Mouse (Mus musculus) hindbrain, postnatal 0 days (tissue): ENCODE measurements at regions not wholly inside any gene's neighbourhood (a gene's known extent, or its start where the extent isn't known, plus 50 kb on each side); places are given as distances from the start of the nearest gene placed in this dataset.

Source experiments
- ATAC-seq: fragments of 200-750 bp; cut with Nextera tagmentation; 2 replicates; pipeline ENCODE4 v1.8.0; 2017; ENCODE audit warnings: mild to moderate bottlenecking, moderate TSS enrichment, moderate library complexity
- DNase-seq: peaks from one replicate; pipeline ENCODE4 v3.0.0-alpha.2; 2015; ENCODE audit warnings: low spot score
- H3K27ac ChIP-seq: fragments of 300-500 bp; sonication (generic); 2 replicates; pipeline ENCODE4 v1.5.1; 2014; ENCODE audit warnings: mild to moderate bottlenecking
- H3K27me3 ChIP-seq: fragments of 300-500 bp; sonication (generic); 2 replicates; pipeline ENCODE4 v1.6.1; 2014; ENCODE audit warnings: low read length, mixed read lengths; ENCODE audit not compliant: insufficient read depth
- H3K36me3 ChIP-seq: fragments of 300-500 bp; sonication (generic); 2 replicates; pipeline ENCODE4 v1.6.1; 2014; ENCODE audit warnings: low read length, mixed read lengths; ENCODE audit not compliant: insufficient read depth
- H3K4me1 ChIP-seq: fragments of 300-500 bp; sonication (generic); 2 replicates; pipeline ENCODE4 v1.6.1; 2014; ENCODE audit warnings: antibody characterized with exemption, low read length, mixed read lengths; ENCODE audit not compliant: insufficient read depth
- H3K4me2 ChIP-seq: fragments of 300-500 bp; sonication (generic); 2 replicates; pipeline ENCODE4 v1.6.1; 2014; ENCODE audit warnings: low read depth, mild to moderate bottlenecking, low read length, moderate library complexity, mixed read lengths
- H3K4me3 ChIP-seq: fragments of 300-500 bp; sonication (generic); 2 replicates; pipeline ENCODE4 v1.5.1; 2014; ENCODE audit warnings: low read length
- H3K9ac ChIP-seq: fragments of 300-500 bp; sonication (generic); replicated peaks from 2 replicates; pipeline ENCODE4 v1.6.1; 2014; ENCODE audit warnings: mild to moderate bottlenecking, low read length, moderate library complexity, mixed read lengths
- H3K9me3 ChIP-seq: fragments of 300-500 bp; sonication (generic); 2 replicates; pipeline ENCODE4 v1.6.1; 2016; ENCODE audit warnings: low read length, mixed read lengths
- CTCF ChIP-seq: IDR thresholded peaks from 2 replicates; pipeline ENCODE4 v1.5.1; 2016; ENCODE audit warnings: antibody characterized with exemption, control low read depth, low read depth
- WGBS: fragments of 180-500 bp; shearing (Covaris S2); extraction: QIAGEN DNeasy Blood & Tissue Kit; methylation state at CpG from one replicate; pipeline ENCODE4 v1.1.7; 2014; 5-methylcytosine and 5-hydroxymethylcytosine counted together

DNA sequence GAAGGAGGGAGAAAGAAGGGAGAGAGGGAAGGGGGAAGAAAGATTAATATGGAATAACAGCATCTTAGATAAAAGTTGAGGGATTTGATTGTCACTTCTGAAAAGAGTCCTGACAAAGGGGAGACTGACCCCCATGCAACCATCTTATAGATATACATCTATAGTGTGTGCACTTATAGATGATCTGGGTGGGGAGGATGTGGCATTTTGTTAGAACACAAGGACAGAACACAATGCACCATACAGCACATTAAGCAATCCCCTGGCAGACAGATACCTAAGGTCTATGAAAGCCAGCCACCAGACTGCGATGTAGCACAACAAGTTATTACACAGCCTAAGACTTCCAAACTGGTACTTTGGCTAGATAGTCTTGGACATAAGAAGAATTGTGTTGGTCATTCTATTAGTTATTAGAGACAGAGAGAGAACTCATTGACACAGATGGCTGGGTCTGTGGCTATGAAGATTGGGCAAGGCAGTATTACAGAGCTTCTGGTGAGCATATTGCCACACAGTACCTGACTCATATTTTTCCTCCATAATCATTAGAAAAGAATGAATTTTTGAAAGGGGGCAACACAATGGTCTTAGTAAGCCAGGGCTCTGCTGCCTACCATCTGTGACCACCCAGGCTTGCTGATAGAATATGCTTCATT, 126.3 kb upstream of the Itgb1 start:
- no peak overlapping the region for H3K9ac ChIP-seq
- H3K4me2 ChIP-seq: no peak overlapping the region
- no peaks in the 10 kb centered on the region for H3K36me3 ChIP-seq
- no peak overlapping the region for H3K4me3 ChIP-seq
- H3K9me3 ChIP-seq: no peaks in the 10 kb centered on the region
- no peak overlapping the region for H3K27ac ChIP-seq
- ATAC-seq (no peak), DNase-seq (no peak)
- 88% methylated on average over 1 of the region's 1 CpGs for WGBS
- no peaks in the 10 kb centered on the region for H3K27me3 ChIP-seq
- H3K4me1 ChIP-seq: no peaks in the 10 kb centered on the region
- no peak for TF ChIP-seq CTCF

DNA sequence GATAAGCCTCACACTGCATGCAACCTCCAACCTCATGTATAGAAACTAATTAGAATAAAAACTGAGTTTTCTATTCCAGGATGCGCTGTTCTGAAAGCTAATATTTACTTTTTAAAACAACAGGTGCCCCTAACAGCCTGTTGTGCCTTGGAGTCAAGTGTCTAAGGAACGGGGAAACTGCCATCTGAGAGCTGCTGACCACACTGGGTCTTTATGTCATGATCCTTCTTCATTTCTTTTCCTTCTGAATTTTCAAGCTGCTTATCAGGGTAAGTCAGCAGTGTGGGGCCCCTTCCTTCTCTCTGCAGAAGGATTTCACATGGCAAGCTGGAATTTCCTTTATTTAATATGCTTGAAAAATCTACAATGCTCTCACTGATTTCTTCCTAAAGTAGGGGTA, 125.0 kb upstream of the Itgb1 start:
- Histone ChIP-seq H3K36me3 (no peaks in the 10 kb centered on the region), H3K4me2 (no peak overlapping the region), H3K27ac (no peak overlapping the region), H3K4me1 (no peaks in the 10 kb centered on the region), H3K9me3 (no peaks in the 10 kb centered on the region), H3K27me3 (no peaks in the 10 kb centered on the region), H3K4me3 (no peak overlapping the region), H3K9ac (no peak overlapping the region)
- no peak for TF ChIP-seq CTCF
- WGBS: 77% methylated on average over 2 of the region's 2 CpGs
- no peak for DNase-seq
- no peak for ATAC-seq

DNA sequence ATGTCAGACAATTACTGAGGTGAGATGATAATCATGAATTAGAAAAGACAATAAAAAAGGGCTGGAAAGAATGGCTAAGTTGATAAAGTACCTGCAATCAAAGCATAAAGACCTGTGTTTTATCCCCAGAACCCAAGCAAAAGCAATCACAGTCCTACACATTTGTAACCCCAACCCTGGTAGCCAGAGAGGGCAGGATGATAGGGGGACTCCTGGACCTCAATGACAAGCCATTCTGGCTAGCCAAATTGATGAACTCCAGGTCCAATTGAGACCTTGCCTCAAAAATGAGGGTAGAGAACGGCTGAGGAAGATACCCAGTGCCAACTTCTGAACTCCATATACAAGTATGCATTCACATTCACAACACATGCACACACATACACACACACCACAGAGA, 124.4 kb upstream of the Itgb1 start:
- H3K27me3 ChIP-seq: no peaks in the 10 kb centered on the region
- TF ChIP-seq CTCF: no peak
- H3K4me3 ChIP-seq: no peak overlapping the region
- no peaks in the 10 kb centered on the region for H3K4me1 ChIP-seq
- ATAC-seq (no peak), DNase-seq (no peak)
- no peak overlapping the region for H3K9ac ChIP-seq
- WGBS: 82% methylated on average over 1 of the region's 1 CpGs
- H3K9me3 ChIP-seq: no peaks in the 10 kb centered on the region
- no peak overlapping the region for H3K27ac ChIP-seq
- no peaks in the 10 kb centered on the region for H3K36me3 ChIP-seq
- no peak overlapping the region for H3K4me2 ChIP-seq

DNA sequence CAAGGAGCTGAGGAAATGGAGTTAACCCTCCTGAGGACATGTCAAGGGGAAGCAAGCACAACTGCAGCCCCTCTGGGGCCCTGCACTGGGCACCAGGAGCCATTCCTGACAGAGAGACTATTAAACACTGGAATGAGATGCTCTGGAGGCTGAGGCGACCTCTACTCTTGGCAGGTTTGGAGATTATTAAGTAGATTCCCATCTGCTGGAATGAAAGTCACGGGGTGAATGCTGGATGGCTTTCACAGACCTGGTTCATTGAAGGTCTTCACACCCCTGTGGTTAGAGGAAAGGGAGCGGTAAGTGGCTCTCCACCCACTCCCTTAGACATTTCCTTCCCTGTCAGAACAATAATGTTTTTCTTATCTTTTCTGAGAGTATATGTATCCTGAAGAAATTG, 122.8 kb upstream of the Itgb1 start:
- no peak overlapping the region for H3K27ac ChIP-seq
- H3K4me1 ChIP-seq: no peaks in the 10 kb centered on the region
- no peak overlapping the region for H3K4me3 ChIP-seq
- ATAC-seq: no peak
- no peak overlapping the region for H3K9ac ChIP-seq
- no peak for DNase-seq
- WGBS: 49% methylated on average over 3 of the region's 3 CpGs
- no peaks in the 10 kb centered on the region for H3K36me3 ChIP-seq
- no peak overlapping the region for H3K4me2 ChIP-seq
- no peak for TF ChIP-seq CTCF
- no peaks in the 10 kb centered on the region for H3K27me3 ChIP-seq
- H3K9me3 ChIP-seq: no peaks in the 10 kb centered on the region

DNA sequence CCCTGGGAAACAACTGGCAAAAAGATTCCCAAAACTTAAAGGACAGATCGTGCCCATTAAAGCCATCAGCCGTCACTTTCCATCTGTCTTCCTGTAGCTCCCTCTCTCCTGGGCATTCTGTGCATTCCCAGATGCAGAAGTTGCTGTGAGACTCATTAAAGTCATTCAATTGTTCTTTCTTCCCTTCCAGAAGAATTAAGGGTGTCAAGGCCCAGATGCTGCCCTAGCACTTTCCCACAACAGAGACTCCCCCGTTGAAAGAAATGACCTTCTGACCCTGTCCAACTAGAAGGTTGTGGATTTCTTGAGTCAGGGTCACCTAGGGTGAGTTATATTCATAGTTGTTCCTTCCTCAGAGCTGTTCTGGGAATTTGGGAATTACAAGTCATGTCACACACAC, 121.7 kb upstream of the Itgb1 start:
- TF ChIP-seq CTCF: no peak
- Histone ChIP-seq H3K27me3 (no peaks in the 10 kb centered on the region), H3K36me3 (no peaks in the 10 kb centered on the region), H3K9ac (no peak overlapping the region), H3K9me3 (no peaks in the 10 kb centered on the region), H3K4me2 (no peak overlapping the region), H3K27ac (no peak overlapping the region), H3K4me3 (no peak overlapping the region), H3K4me1 (no peaks in the 10 kb centered on the region)
- no peak for ATAC-seq
- DNase-seq: no peak
- 39% methylated on average over 3 of the region's 3 CpGs for WGBS

DNA sequence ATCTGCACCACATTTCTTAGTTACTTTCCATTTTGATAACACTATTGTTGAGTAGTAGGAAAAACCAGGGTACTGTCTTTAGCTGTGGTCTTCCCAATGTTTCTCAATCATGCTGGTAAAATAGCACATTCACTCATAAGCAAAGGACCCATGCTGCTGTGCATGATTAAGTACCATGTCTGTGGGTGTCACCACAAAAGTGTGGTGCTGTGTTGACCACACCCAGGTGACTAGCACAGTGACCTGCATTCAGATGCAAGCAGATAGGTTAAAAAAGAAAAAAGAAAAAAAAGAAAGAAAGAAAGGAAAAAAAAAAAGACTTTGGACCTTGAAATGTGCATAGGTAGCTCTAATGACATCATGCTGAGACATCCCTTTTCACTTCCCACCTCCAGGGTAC, 113.2 kb upstream of the Itgb1 start:
- Histone ChIP-seq H3K9me3 (no peaks in the 10 kb centered on the region), H3K27me3 (no peaks in the 10 kb centered on the region), H3K4me1 (no peaks in the 10 kb centered on the region), H3K4me3 (no peak overlapping the region), H3K36me3 (no peaks in the 10 kb centered on the region), H3K4me2 (no peak overlapping the region), H3K27ac (no peak overlapping the region), H3K9ac (no peak overlapping the region)
- DNase-seq: no peak
- ATAC-seq: no peak
- TF ChIP-seq CTCF: no peak

DNA sequence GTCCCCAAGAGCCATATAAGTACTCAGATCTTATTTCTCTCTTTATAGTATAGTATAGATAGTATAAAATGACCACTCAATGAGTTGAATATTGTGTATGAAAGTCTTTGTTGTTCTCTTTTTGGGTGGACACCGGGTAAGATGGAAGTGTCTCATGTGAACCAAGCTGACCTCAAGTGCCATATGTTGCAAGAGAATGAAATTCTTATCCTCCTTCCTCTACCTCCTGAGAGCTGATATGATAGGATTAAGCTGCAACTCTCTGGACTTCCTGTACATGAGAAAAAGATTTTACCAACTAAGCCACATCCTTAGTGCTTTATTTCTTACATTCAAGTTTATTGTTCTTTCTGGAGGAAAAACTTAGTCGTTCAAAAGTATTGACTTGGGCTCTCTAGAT, 91.3 kb upstream of the Itgb1 start:
- WGBS: 69% methylated on average over 2 of the region's 2 CpGs
- TF ChIP-seq CTCF: no peak
- ATAC-seq (no peak), DNase-seq (no peak)
- H3K27ac ChIP-seq: no peak overlapping the region
- H3K4me1 ChIP-seq: no peaks in the 10 kb centered on the region
- H3K9ac ChIP-seq: no peak overlapping the region
- H3K4me3 ChIP-seq: no peak overlapping the region
- H3K4me2 ChIP-seq: no peak overlapping the region
- no peaks in the 10 kb centered on the region for H3K36me3 ChIP-seq
- H3K27me3 ChIP-seq: no peaks in the 10 kb centered on the region
- H3K9me3 ChIP-seq: no peaks in the 10 kb centered on the region
